Mouse (Mus musculus) brown adipose tissue, adult 24 weeks (tissue): ENCODE data around the gene Prrt4. TPM values are rescaled to one million over a fixed set of nuclear protein-coding genes. Genes with fewer than 3 reads are reported as not detected.
"Not testable (repeated sequence)": the region's sequence is repeated elsewhere in the genome, so short reads cannot be mapped to it uniquely, and the experiment has no call there.

Source experiments
- H3K27ac ChIP-seq: fragments of 200-500 bp; replicated peaks from 2 replicates; pipeline ENCODE4 v1.5.1; 2012; ENCODE audit warnings: low read depth, mild to moderate bottlenecking, low read length
- H3K4me1 ChIP-seq: fragments of 200-500 bp; 2 replicates; pipeline ENCODE4 v1.6.1; 2012; ENCODE audit warnings: low read length, mixed read lengths; ENCODE audit not compliant: control insufficient read depth, insufficient read depth, insufficient read length
- H3K4me3 ChIP-seq: fragments of 200-500 bp; 2 replicates; pipeline ENCODE4 v1.5.1; 2012; ENCODE audit warnings: low read depth, mild to moderate bottlenecking, low read length, moderate library complexity; ENCODE audit not compliant: insufficient read depth
- polyA plus RNA-seq: library from polyadenylated mRNA; stranded (reverse); fragments of >200 nt; gene quantifications from 2 replicates; pipeline ENCODE4 v1.2.4, GENCODE M21; 2012; ENCODE audit not compliant: missing spikeins, insufficient read depth, insufficient read length

The Prrt4 gene
- polyA plus RNA-seq, 1 experiment = 1.5 TPM

- H3K27ac ChIP-seq = no peak overlapping the region
- H3K4me1 ChIP-seq = no peaks in the 10 kb centered on the region
- H3K4me3 ChIP-seq = no peak overlapping the region
These were observed 4.3 kb downstream of the Prrt4 start for GRCm38 (mm10) chr6:29175113-29175512.

- H3K4me3 ChIP-seq = no peak overlapping the region
These were observed 5.0 kb downstream of the Prrt4 start for GRCm38 (mm10) chr6:29174368-29174767.

GRCm38 (mm10) chr6:29170952-29171388 is 8.4 kb downstream of the Prrt4 start:
- H3K27ac ChIP-seq = no peak overlapping the region
- H3K4me1 ChIP-seq = no peaks in the 10 kb centered on the region
- H3K4me3 ChIP-seq = peak overlapping the region; percentile 57

More at GRCm38 (mm10) chr6:29174368-29174767, 5.0 kb downstream of the Prrt4 start:
- no peaks in the 10 kb centered on the region for H3K4me1 ChIP-seq
- H3K27ac ChIP-seq = no peak overlapping the region

GRCm38 (mm10) chr6:29170063-29170921 is 9.1 kb downstream of the Prrt4 start:
- Histone ChIP-seq H3K4me1 (no peaks in the 10 kb centered on the region), H3K27ac (no peak overlapping the region), H3K4me3 (peak overlapping the region; percentile 57)

GRCm38 (mm10) chr6:29169675-29170062 is 9.7 kb downstream of the Prrt4 start:
- Histone ChIP-seq H3K4me3 (no peak overlapping the region), H3K27ac (no peak overlapping the region), H3K4me1 (no peaks in the 10 kb centered on the region)

- Histone ChIP-seq H3K27ac (no peak overlapping the region), H3K4me1 (no peaks in the 10 kb centered on the region), H3K4me3 (no peak overlapping the region)
These were observed 10.5 kb downstream of the Prrt4 start for GRCm38 (mm10) chr6:29168871-29169270.

- no peak overlapping the region for H3K4me3 ChIP-seq
- H3K4me1 ChIP-seq = no peaks in the 10 kb centered on the region
- no peak overlapping the region for H3K27ac ChIP-seq
These were observed 13.2 kb downstream of the Prrt4 start for GRCm38 (mm10) chr6:29166196-29166595.

GRCm38 (mm10) chr6:29164314-29165244 is 14.8 kb downstream of the Prrt4 start, which contains the start of gene Rbm28:
Gene Rbm28 (minus strand): TSS chr6:29165006.
- Histone ChIP-seq H3K4me3 (peak within 1 kb of the TSS; percentile 89), H3K4me1 (no peaks in the 10 kb centered on the region; the same call in 1 of the 2 replicates), H3K27ac (no peak within 1 kb of the TSS; the same call in 1 of the 2 replicates)

- not testable (repeated sequence) for H3K4me3 ChIP-seq, H3K27ac ChIP-seq, H3K4me1 ChIP-seq
These were observed 18.1 kb downstream of the Prrt4 start for GRCm38 (mm10) chr6:29161291-29161690.

GRCm38 (mm10) chr6:29160786-29161185 is 18.6 kb downstream of the Prrt4 start:
- H3K4me3 ChIP-seq = no peak overlapping the region
- no peak overlapping the region for H3K27ac ChIP-seq
- H3K4me1 ChIP-seq = no peaks in the 10 kb centered on the region; the same call in 1 of the 2 replicates

- Histone ChIP-seq H3K27ac (no peak overlapping the region), H3K4me3 (no peak overlapping the region), H3K4me1 (no peaks in the 10 kb centered on the region; the same call in 1 of the 2 replicates)
These were observed 23.1 kb downstream of the Prrt4 start for GRCm38 (mm10) chr6:29156326-29156725.

GRCm38 (mm10) chr6:29150001-29150400 is 29.4 kb downstream of the Prrt4 start:
- H3K4me3 ChIP-seq = no peak overlapping the region
- H3K4me1 ChIP-seq = no peaks in the 10 kb centered on the region
- no peak overlapping the region for H3K27ac ChIP-seq

- H3K4me1 ChIP-seq = no peaks in the 10 kb centered on the region
- no peak overlapping the region for H3K27ac ChIP-seq
- no peak overlapping the region for H3K4me3 ChIP-seq
These were observed 31.9 kb downstream of the Prrt4 start for GRCm38 (mm10) chr6:29147407-29148010.

GRCm38 (mm10) chr6:29146641-29147040 is 32.7 kb downstream of the Prrt4 start:
- no peak overlapping the region for H3K4me3 ChIP-seq
- no peaks in the 10 kb centered on the region for H3K4me1 ChIP-seq
- no peak overlapping the region for H3K27ac ChIP-seq
